Mouse (Mus musculus): ENCODE measurements around the gene Atp2b4. TPM values are rescaled to one million over a fixed set of nuclear protein-coding genes. Genes with fewer than 3 reads are reported as not detected.

Atp2b4 gene
- polyA plus RNA-seq, 1 experiment from 2014 or later, result 38.8 TPM

DNA sequence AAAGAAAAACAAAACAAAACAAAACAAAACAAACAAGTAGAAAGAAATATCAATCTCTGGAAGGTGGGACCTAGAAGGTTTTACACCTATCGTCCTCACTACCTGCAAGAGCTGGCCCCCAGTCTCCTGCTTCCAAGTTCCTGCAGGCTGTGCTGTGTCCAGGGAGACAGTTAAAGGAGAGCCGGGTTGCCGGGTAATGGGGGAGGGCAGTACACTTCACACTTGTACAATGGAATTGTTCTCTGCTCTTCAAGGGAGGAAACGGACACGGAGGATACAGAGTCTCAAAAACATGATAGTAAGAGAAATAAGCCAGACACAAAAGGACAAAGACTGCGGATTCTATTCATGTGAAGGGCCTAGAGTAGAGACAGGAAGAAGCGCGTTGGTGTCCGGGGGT, 28.3 kb downstream of the Atp2b4 start:
- Histone ChIP-seq H3K27me3 (ENCODE audit: control insufficient read depth, insufficient read depth, low read length) (no peaks in the 10 kb centered on the region), H3K4me1 (ENCODE audit: control insufficient read depth, insufficient read depth, low read length) (0 out of 2 replicates have a peak, but pooled peaks cover 3% of the 10 kb centered on the region), H3K4me2 (replicated peaks; ENCODE audit: low read depth, low read length) (no peak overlapping the region), H3K9me3 (ENCODE audit: control insufficient read depth, low read depth, low read length) (no peaks in the 10 kb centered on the region), H3K36me3 (ENCODE audit: control insufficient read depth, insufficient read depth, low read length) (no peaks in the 10 kb centered on the region), H3K9ac (replicated peaks; ENCODE audit: low read depth, low read length) (no peak overlapping the region), H3K4me3 (ENCODE audit: low read depth, low read length) (no peak overlapping the region), H3K27ac (ENCODE audit: low read length) (no peak overlapping the region)
- ATAC-seq (ENCODE audit: insufficient number of reproducible peaks, insufficient read depth, low FRiP score, low read depth), result no peak
- 65% methylated on average over 9 of the region's 9 CpGs for WGBS

DNA sequence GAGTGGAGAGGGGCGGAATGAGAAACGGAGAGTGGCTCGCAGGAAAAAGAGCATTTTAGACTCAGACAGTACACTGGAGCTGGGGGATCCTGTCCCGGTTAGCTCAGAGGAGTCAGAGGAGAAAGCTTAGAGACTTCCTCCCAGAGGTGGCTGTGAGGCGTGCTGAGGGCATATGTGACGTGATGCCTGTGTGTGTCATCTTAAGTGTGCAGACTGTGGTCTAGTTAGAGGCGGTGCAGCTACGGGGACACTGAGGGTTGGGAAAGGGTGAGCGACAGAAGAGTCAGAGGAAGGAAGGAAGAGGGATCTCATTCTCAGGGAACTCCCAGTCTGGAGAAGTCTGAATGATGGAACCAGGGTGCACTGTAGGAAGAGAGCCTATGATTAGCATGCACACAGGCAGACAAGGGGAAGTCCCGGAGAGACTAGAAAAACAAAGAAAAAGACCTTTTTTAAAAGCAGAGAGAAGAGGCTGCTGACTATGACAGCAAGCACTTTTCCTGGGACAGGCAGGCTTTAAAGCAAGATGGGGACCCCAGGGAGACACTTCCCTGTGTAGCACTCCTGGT, 28.9 kb downstream of the Atp2b4 start:
- WGBS, result 66% methylated on average over 10 of the region's 10 CpGs
- H3K27me3 ChIP-seq (ENCODE audit: control insufficient read depth, insufficient read depth, low read length), result no peaks in the 10 kb centered on the region
- H3K4me2 ChIP-seq (replicated peaks; ENCODE audit: low read depth, low read length), result no peak overlapping the region
- ATAC-seq (ENCODE audit: insufficient number of reproducible peaks, insufficient read depth, low FRiP score, low read depth), result no peak
- no peak overlapping the region for H3K9ac ChIP-seq (replicated peaks; ENCODE audit: low read depth, low read length)
- H3K9me3 ChIP-seq (ENCODE audit: control insufficient read depth, low read depth, low read length), result no peaks in the 10 kb centered on the region
- 0 out of 2 replicates have a peak overlapping the region, but pooled peaks have one; percentile 12 for H3K27ac ChIP-seq (ENCODE audit: low read length)
- peaks cover 6% of the 10 kb centered on the region for H3K4me1 ChIP-seq (ENCODE audit: control insufficient read depth, insufficient read depth, low read length)
- no peaks in the 10 kb centered on the region for H3K36me3 ChIP-seq (ENCODE audit: control insufficient read depth, insufficient read depth, low read length)
- H3K4me3 ChIP-seq (ENCODE audit: low read depth, low read length), result no peak overlapping the region

DNA sequence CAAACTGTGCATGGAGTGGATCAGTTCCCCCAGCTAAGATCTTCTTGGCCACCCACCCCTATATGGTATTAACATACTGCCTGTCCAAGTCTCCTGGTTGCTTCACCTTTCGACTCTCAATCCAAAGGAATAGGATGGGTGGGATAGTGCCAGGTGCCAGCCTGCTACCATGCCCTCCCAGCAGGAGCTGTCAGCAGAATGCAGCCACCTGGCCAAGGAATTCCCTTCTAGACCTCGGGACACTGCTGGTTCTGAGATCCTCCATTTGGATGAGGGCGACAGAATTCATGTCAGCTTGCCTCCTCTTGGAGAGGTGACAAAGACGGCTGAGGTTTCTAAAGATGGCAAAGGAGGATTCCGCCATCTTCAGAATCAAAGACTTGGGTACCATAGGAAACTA, 32.8 kb downstream of the Atp2b4 start:
- 76% methylated on average over 5 of the region's 5 CpGs for WGBS
- Histone ChIP-seq H3K9me3 (ENCODE audit: control insufficient read depth, low read depth, low read length) (no peaks in the 10 kb centered on the region), H3K4me1 (ENCODE audit: control insufficient read depth, insufficient read depth, low read length) (peaks cover 15% of the 10 kb centered on the region), H3K4me3 (ENCODE audit: low read depth, low read length) (no peak overlapping the region), H3K9ac (replicated peaks; ENCODE audit: low read depth, low read length) (no peak overlapping the region), H3K27me3 (ENCODE audit: control insufficient read depth, insufficient read depth, low read length) (no peaks in the 10 kb centered on the region), H3K27ac (ENCODE audit: low read length) (peak overlapping the region; percentile 44; the same call in 1 of the 2 replicates), H3K4me2 (replicated peaks; ENCODE audit: low read depth, low read length) (no peak overlapping the region), H3K36me3 (ENCODE audit: control insufficient read depth, insufficient read depth, low read length) (no peaks in the 10 kb centered on the region)
- no peak for ATAC-seq (ENCODE audit: insufficient number of reproducible peaks, insufficient read depth, low FRiP score, low read depth)

DNA sequence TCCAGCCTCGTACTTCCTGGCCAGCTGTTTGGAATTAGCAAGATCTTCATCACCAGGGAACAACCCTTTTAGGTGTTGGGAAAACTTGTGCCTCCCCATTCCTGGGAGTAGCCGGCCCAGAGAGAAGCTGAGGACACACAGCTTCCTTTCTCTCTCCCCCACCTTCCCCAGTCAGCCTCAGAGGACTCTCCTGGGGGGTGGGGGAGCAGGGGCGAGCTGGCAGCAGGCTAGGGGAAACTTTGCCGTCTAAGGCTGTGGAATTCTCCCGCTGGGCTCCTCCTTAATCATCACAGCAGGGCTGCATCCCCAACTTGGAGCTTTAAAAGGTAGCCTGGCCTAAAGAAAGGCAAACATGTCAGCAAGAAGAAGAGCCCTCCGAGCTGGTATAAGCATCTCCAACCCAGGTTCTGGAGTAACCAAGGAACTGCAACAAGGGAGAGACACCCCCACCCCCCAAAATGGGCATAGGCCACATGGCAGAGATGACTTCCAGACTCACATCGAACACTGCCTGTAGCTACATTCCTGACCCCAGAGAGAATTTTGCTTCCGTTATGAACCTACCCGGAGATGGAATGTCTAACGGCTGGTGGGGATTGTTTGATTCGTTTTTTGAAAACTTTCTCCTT, 33.8 kb downstream of the Atp2b4 start:
- 10% methylated on average over 11 of the region's 11 CpGs for WGBS
- H3K36me3 ChIP-seq (ENCODE audit: control insufficient read depth, insufficient read depth, low read length), result no peaks in the 10 kb centered on the region
- H3K9me3 ChIP-seq (ENCODE audit: control insufficient read depth, low read depth, low read length), result no peaks in the 10 kb centered on the region
- H3K4me1 ChIP-seq (ENCODE audit: control insufficient read depth, insufficient read depth, low read length), result peaks cover 17% of the 10 kb centered on the region
- H3K4me3 ChIP-seq (ENCODE audit: low read depth, low read length), result no peak overlapping the region
- no peak overlapping the region for H3K9ac ChIP-seq (replicated peaks; ENCODE audit: low read depth, low read length)
- no peaks in the 10 kb centered on the region for H3K27me3 ChIP-seq (ENCODE audit: control insufficient read depth, insufficient read depth, low read length)
- peak overlapping the region; percentile 44; the same call in 1 of the 2 replicates for H3K27ac ChIP-seq (ENCODE audit: low read length)
- no peak for ATAC-seq (ENCODE audit: insufficient number of reproducible peaks, insufficient read depth, low FRiP score, low read depth)
- no peak overlapping the region for H3K4me2 ChIP-seq (replicated peaks; ENCODE audit: low read depth, low read length)

DNA sequence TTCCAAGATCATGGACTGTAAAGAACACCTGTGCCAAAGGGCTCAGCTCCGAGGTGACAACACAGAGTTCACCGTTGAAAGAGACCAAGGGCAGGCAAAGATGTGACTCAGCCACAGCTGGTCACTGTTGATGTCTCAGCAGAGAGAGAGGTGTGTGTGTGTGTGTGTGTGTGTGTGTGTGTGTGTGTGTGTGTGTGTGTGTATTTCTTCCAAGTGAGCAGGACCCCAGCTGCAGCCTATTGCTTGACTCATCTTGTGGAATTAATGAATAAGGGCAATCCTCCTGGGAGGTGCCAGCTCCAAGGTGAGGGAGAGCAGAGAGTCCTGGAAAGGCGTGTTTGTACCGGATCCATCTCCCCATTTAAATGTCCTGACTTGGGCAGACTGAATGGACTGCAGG, 35.5 kb downstream of the Atp2b4 start:
- Histone ChIP-seq H3K27me3 (ENCODE audit: control insufficient read depth, insufficient read depth, low read length) (no peaks in the 10 kb centered on the region), H3K36me3 (ENCODE audit: control insufficient read depth, insufficient read depth, low read length) (no peaks in the 10 kb centered on the region), H3K9ac (replicated peaks; ENCODE audit: low read depth, low read length) (no peak overlapping the region), H3K27ac (ENCODE audit: low read length) (no peak overlapping the region), H3K9me3 (ENCODE audit: control insufficient read depth, low read depth, low read length) (no peaks in the 10 kb centered on the region), H3K4me1 (ENCODE audit: control insufficient read depth, insufficient read depth, low read length) (peaks cover 25% of the 10 kb centered on the region), H3K4me3 (ENCODE audit: low read depth, low read length) (no peak overlapping the region), H3K4me2 (replicated peaks; ENCODE audit: low read depth, low read length) (no peak overlapping the region)
- ATAC-seq (ENCODE audit: insufficient number of reproducible peaks, insufficient read depth, low FRiP score, low read depth), result no peak
- 54% methylated on average over 4 of the region's 4 CpGs for WGBS

DNA sequence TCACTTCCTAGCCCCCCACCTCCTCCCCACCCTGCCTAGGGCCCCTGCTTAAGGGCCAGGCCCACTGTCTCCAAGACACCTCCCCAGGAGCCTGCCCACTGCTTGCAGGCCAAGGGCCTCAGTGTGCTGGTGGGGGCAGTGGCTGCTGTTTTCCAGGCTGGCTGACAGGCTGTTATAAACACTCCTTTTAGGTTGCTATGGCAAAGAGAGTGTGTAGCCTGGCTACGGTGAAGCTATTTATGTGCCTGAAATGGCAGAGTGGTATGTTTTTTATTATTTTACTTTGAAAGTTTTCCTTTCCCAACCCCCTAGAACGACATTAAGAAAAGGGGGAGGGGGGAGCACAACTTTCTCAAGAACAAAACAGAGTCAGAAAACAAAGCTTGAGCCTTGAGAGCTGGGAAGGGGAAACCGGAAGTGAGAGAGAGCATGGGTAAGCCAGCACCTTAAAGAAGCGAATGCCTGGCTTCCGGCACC, 37.9 kb downstream of the Atp2b4 start:
- ATAC-seq (ENCODE audit: insufficient number of reproducible peaks, insufficient read depth, low FRiP score, low read depth), result peak; percentile 61; the same call in 1 of the 2 replicates
- WGBS, result 37% methylated on average over 5 of the region's 5 CpGs
- no peaks in the 10 kb centered on the region for H3K36me3 ChIP-seq (ENCODE audit: control insufficient read depth, insufficient read depth, low read length)
- H3K4me2 ChIP-seq (replicated peaks; ENCODE audit: low read depth, low read length), result no peak overlapping the region
- H3K9me3 ChIP-seq (ENCODE audit: control insufficient read depth, low read depth, low read length), result no peaks in the 10 kb centered on the region
- peaks cover 25% of the 10 kb centered on the region for H3K4me1 ChIP-seq (ENCODE audit: control insufficient read depth, insufficient read depth, low read length)
- H3K9ac ChIP-seq (replicated peaks; ENCODE audit: low read depth, low read length), result no peak overlapping the region
- H3K4me3 ChIP-seq (ENCODE audit: low read depth, low read length), result no peak overlapping the region
- no peaks in the 10 kb centered on the region for H3K27me3 ChIP-seq (ENCODE audit: control insufficient read depth, insufficient read depth, low read length)
- no peak overlapping the region for H3K27ac ChIP-seq (ENCODE audit: low read length)

DNA sequence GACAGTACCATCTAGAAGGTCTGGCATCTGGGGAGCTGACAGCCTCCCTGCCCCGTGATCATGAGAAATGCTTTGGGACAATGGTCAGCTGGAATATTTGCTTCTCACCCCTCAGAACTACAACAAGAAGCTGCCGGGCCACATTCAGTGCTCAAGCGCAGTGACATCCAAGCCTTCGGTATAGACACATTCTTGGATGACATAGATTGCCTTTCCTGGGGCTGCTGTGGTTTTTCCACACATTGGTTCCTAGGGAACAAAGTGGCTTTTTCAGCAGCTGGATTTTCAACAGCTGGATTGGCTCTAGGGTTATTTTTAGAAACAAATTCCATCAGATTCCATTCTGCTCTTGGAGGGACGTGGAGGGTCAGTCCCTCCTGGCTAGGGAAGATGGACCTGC, 39.6 kb downstream of the Atp2b4 start:
- Histone ChIP-seq H3K4me3 (ENCODE audit: low read depth, low read length) (no peak overlapping the region), H3K9me3 (ENCODE audit: control insufficient read depth, low read depth, low read length) (no peaks in the 10 kb centered on the region), H3K9ac (replicated peaks; ENCODE audit: low read depth, low read length) (no peak overlapping the region), H3K4me1 (ENCODE audit: control insufficient read depth, insufficient read depth, low read length) (peaks cover 16% of the 10 kb centered on the region; the same call in 1 of the 2 replicates), H3K27me3 (ENCODE audit: control insufficient read depth, insufficient read depth, low read length) (no peaks in the 10 kb centered on the region), H3K36me3 (ENCODE audit: control insufficient read depth, insufficient read depth, low read length) (no peaks in the 10 kb centered on the region), H3K4me2 (replicated peaks; ENCODE audit: low read depth, low read length) (no peak overlapping the region), H3K27ac (ENCODE audit: low read length) (peak overlapping the region; percentile 48; the same call in 1 of the 2 replicates)
- ATAC-seq (ENCODE audit: insufficient number of reproducible peaks, insufficient read depth, low FRiP score, low read depth), result no peak
- WGBS, result 51% methylated on average over 5 of the region's 5 CpGs

DNA sequence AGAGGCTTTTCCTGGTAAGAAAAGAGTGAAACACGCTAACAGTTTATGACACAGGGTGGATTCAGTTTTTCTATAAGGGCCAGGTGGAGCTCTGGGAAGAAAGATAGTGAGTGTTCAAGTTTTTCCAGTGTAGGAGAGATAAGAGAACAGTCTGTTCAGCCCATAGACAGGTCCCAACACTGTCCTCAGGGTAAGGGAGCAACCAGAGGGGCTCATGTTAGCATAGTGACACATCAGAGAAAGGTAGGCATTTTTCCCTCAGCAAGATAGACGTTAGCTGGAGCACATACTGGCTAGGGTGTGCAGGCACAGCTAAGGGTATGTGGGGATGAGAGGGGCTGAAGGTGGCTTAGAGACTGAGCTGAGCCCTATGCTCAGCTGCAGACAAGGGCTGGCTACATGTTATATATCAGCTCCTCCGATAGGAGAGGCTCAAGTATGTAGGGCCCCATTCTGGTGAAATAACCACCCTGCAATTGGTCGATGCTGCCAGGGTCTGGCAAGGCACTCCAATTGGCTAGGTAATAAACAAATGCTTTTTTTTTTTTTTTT, 46.4 kb downstream of the Atp2b4 start:
- Histone ChIP-seq H3K9me3 (ENCODE audit: control insufficient read depth, low read depth, low read length) (no peaks in the 10 kb centered on the region), H3K27ac (ENCODE audit: low read length) (no peak overlapping the region), H3K36me3 (ENCODE audit: control insufficient read depth, insufficient read depth, low read length) (no peaks in the 10 kb centered on the region), H3K4me3 (ENCODE audit: low read depth, low read length) (no peak overlapping the region), H3K4me2 (replicated peaks; ENCODE audit: low read depth, low read length) (no peak overlapping the region), H3K27me3 (ENCODE audit: control insufficient read depth, insufficient read depth, low read length) (no peaks in the 10 kb centered on the region), H3K9ac (replicated peaks; ENCODE audit: low read depth, low read length) (no peak overlapping the region), H3K4me1 (ENCODE audit: control insufficient read depth, insufficient read depth, low read length) (peaks cover 2% of the 10 kb centered on the region; the same call in 1 of the 2 replicates)
- ATAC-seq (ENCODE audit: insufficient number of reproducible peaks, insufficient read depth, low FRiP score, low read depth), result peak; percentile 65
- 68% methylated on average over 4 of the region's 4 CpGs for WGBS
